Mouse (Mus musculus): Measurements from ENCODE around the gene Rapgef2.

- TF ChIP-seq CTCF (IDR thresholded peaks at IDR 0.05; ENCODE audit: low read depth) = no peak
- no peak for TF ChIP-seq EP300 (optimal IDR thresholded peaks at IDR 0.05)
These were observed 58.8 kb downstream of the Rapgef2 start for GRCm38 (mm10) chr3:79227356-79228088.

Data from stomach, postnatal 0 days (tissue).